Mouse (Mus musculus): ENCODE data around the gene Nxpe4. TPM values are rescaled to one million over a fixed set of nuclear protein-coding genes. Genes with fewer than 3 reads are reported as not detected.

Nxpe4 gene
- total RNA-seq, 2 experiments from 2014 or later = 3.0 to 3.1 TPM

DNA sequence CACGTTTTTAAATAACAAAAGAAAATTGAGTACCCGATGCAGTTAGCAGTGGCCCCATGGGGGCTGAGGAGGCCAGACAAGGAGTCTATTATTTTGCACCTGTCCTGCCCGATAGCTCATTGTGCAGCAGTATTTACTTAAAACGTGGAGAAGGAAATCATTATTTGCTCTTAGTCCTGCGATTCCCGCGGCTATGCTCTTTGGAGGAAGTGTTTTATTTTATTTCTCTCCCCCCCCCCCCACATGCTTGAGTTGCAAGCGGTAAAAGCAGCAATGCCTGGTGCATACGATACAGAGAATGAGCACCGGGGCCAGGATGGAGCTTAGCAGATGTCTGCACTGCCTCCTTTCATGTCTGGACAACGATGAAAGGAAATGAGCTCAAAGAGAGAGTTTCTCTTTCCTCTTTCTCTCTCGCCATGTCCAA, 35.6 kb downstream of the Nxpe4 start:
- no peak overlapping the region for H3K4me3 ChIP-seq
- no peak for TF ChIP-seq CTCF (IDR thresholded peaks at IDR 0.05)
- H3K27ac ChIP-seq = no peak overlapping the region
- intact Hi-C loops (cut with DNase I) = no loop called here
- no peak for DNase-seq

GRCm38 (mm10) chr9:48210970-48211369, 49.1 kb downstream of the Nxpe4 start:
- no peak for DNase-seq
- Histone ChIP-seq H3K4me3 (no peak overlapping the region), H3K27ac (no peak overlapping the region)
- TF ChIP-seq CTCF (IDR thresholded peaks at IDR 0.05) = no peak
- intact Hi-C loops (cut with DNase I) = no loop called here

DNA sequence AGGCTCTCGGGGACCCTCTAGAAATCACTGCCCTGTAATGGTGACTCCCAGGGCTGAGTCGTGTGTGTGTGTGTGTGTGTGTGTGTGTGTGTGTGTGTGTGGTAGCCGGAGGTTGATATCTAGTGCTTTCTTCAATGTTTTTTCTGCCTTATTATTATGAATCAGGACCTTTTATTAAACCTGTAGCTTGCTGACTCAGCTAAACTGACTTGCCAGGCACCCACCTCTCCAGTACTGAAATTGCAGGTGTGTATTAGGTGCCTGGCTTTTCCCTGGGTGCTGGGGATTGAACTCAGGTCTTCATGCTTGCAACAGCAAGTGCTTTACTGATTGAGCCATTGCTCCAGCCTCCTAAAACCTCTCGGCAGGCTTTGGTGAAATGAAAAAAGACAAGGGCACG, 50.1 kb downstream of the Nxpe4 start:
- Histone ChIP-seq H3K4me3 (no peak overlapping the region), H3K27ac (no peak overlapping the region)
- no peak for DNase-seq
- TF ChIP-seq CTCF (IDR thresholded peaks at IDR 0.05) = no peak
- intact Hi-C loops (cut with DNase I) = no loop called here

GRCm38 (mm10) chr9:48214751-48215150, 52.9 kb downstream of the Nxpe4 start:
- intact Hi-C loops (cut with DNase I) = no loop called here
- no peak for TF ChIP-seq CTCF (IDR thresholded peaks at IDR 0.05)
- Histone ChIP-seq H3K4me3 (no peak overlapping the region), H3K27ac (no peak overlapping the region)
- DNase-seq = no peak

GRCm38 (mm10) chr9:48216091-48217001, 54.5 kb downstream of the Nxpe4 start:
- DNase-seq = no peak
- no peak overlapping the region for H3K27ac ChIP-seq
- no peak overlapping the region for H3K4me3 ChIP-seq
- TF ChIP-seq CTCF (IDR thresholded peaks at IDR 0.05) = no peak
- intact Hi-C loops (cut with DNase I) = no loop called here

DNA sequence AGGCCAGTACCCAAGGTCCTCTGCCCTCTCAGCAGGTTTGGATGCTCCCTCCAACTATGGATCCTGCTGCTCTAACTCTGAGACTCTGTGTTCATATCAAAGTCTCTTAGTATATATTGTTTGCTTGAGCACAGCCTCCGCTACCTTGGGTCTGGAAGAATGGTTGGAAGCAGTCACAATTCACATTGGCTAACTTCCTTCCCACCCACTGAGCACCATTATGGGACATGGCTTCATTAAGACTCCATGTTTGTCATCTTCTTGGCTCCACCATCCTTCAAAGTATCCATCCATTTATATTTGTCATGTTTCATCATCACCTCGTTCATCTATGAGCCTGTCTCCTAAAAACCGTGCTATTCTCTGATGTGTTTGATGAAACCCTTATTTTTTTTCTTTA, 68.9 kb downstream of the Nxpe4 start:
- intact Hi-C loops (cut with DNase I) = no loop called here
- Histone ChIP-seq H3K4me3 (no peak overlapping the region), H3K27ac (no peak overlapping the region)
- no peak for TF ChIP-seq CTCF (IDR thresholded peaks at IDR 0.05)
- no peak for DNase-seq

DNA sequence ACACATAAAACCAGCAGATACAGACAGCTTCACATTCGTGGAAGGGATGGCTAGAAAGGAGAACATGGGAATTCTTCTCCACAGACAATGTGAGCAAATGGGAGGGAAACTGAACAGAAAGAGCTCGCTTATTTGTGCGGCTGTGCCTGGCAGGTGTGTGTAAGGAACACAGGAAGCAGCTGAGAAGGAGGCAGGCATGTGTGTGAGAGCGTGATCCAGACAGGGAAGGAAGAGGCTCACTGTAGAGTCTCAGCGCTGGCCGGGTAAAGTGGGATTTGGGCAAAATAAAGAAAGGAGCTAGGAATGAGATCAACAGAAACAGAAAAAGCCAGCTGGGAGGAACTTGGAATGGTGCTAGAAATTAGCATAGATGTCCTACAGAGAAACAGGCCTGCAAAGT, 74.6 kb downstream of the Nxpe4 start:
- intact Hi-C loops (cut with DNase I) = no loop called here
- DNase-seq = no peak
- Histone ChIP-seq H3K27ac (no peak overlapping the region), H3K4me3 (no peak overlapping the region)
- no peak for TF ChIP-seq CTCF (IDR thresholded peaks at IDR 0.05)

DNA sequence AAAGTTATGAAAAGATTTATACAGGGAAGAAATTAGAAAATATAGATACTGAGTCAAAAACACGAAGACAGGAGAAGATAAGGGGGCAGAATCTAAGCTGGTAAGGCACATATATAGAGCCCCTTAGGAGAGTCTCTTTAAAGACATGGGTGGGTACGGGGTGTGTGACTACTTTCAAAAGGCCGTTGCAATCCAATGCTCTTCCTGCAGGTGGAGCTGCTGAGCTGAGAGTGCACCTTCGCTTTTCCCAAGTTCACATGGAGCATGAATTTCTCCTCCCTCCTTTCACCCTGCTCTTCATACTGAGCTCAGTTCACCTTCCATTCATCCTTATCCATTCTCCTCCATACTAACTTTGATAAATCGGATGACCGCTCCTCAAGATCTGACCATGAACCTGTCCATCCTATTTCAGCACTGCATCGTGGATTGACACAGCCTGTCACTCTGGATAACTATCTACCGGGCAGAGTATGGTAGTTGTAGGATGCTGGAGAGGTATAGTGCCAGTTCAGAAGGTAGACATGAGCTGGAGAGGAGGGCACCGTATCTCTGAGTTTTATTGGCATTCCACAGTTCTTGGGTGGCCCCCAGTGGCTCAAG, 76.4 kb downstream of the Nxpe4 start:
- DNase-seq = peak; percentile 39
- TF ChIP-seq CTCF (IDR thresholded peaks at IDR 0.05) = peak; percentile 77
- intact Hi-C loops (cut with DNase I) = no loop called here

GRCm38 (mm10) chr9:48239461-48239860, 77.6 kb downstream of the Nxpe4 start:
- DNase-seq = no peak
- no peak overlapping the region for H3K27ac ChIP-seq
- no peak for TF ChIP-seq CTCF (IDR thresholded peaks at IDR 0.05)
- no peak overlapping the region for H3K4me3 ChIP-seq
- intact Hi-C loops (cut with DNase I) = no loop called here

More for the DNA sequence above, 76.4 kb downstream of the Nxpe4 start:
- Histone ChIP-seq H3K27ac (no peak overlapping the region), H3K4me3 (no peak overlapping the region)

DNA sequence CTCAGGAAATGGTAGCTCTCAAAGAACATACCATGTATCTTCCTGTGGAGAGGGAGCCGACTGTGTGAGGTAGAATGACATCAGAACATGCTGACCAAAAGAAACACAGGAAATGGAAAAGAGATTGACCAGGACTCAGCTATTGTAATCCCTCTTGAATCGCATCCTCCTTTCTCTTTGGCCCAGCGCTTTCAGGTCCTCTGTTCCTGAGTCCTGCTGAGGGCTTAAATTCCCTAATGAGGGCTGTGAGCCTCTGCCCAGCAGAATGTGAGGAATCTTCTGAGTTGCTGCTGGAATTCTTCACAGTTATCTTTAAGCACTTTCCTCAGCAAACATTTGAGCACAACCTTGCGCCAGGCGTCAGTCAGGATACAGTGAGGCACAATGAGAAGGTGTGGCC, 78.6 kb downstream of the Nxpe4 start:
- no peak for DNase-seq
- TF ChIP-seq CTCF (IDR thresholded peaks at IDR 0.05) = no peak
- intact Hi-C loops (cut with DNase I) = no loop called here
- no peak overlapping the region for H3K4me3 ChIP-seq
- H3K27ac ChIP-seq = no peak overlapping the region

DNA sequence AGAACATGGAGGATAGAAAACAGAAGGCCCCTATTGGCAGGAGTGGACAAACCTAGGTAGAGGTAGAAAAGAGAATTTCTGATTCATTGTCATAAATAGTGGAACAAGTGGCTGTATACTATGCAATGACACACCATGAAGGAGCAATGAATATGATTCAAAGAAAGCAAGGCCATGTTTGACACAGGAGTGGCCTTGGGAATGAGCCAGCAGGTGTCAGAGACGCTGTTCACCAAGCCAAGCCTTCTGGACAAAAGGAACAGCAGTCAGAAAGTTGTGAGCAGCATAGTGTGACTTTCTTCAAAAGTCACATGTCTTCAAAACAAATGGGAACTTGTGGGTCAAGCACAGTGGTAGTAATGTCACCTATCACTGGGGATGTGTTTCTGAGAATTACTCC, 80.0 kb downstream of the Nxpe4 start:
- H3K27ac ChIP-seq = no peak overlapping the region
- intact Hi-C loops (cut with DNase I) = no loop called here
- no peak overlapping the region for H3K4me3 ChIP-seq
- no peak for TF ChIP-seq CTCF (IDR thresholded peaks at IDR 0.05)
- DNase-seq = no peak

DNA sequence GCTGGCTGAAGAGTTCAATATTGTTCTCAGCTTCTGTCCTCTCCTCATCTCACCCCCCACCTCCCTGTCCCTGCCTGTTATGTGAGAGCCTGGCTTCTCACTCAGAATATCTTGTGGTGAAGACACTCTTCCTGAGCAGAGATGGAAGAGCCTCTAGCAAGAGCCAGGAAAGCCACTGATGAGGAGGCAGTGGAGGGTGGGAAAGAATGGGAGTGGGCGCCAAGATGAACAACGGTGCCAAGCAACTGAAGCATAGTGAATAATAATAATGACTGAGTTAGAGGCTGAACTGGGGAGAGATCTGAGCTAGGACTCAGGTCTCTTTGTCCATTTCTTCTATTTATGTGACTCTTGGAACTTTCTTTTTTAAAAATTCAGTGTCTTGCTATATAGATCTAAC, 80.9 kb downstream of the Nxpe4 start:
- DNase-seq = no peak
- H3K27ac ChIP-seq = no peak overlapping the region
- intact Hi-C loops (cut with DNase I) = no loop called here
- TF ChIP-seq CTCF (IDR thresholded peaks at IDR 0.05) = no peak
- no peak overlapping the region for H3K4me3 ChIP-seq

DNA sequence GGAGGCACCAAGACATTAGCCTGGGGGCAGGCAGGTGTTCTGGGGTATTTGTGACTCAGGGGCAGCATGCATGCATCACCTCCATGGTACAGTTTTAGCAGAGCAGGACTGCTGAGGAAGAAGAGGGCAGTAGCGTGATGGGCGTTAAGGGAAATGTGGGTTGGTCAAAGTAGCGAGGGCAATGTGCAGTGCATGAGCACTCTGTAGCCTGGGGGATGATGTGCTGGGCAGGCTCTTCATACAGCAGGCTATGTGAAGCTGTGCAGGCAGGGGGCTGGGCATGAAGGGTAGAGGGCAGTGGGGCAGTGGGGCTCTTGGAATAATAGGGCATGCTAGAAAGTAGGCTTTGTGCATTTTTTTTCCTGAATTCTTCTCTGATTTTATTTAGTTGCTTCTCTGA, 82.4 kb downstream of the Nxpe4 start:
- no peak for DNase-seq
- Histone ChIP-seq H3K4me3 (no peak overlapping the region), H3K27ac (no peak overlapping the region)
- intact Hi-C loops (cut with DNase I) = no loop called here
- TF ChIP-seq CTCF (IDR thresholded peaks at IDR 0.05) = no peak

- no peak for DNase-seq
- intact Hi-C loops (cut with DNase I) = no loop called here
- TF ChIP-seq CTCF (IDR thresholded peaks at IDR 0.05) = no peak
- Histone ChIP-seq H3K27ac (no peak overlapping the region), H3K4me3 (no peak overlapping the region)
Observed at GRCm38 (mm10) chr9:48245525-48245924, 83.7 kb downstream of the Nxpe4 start.
